Mouse (Mus musculus): ENCODE data around the gene Slc6a16. TPM values are rescaled to one million over a fixed set of nuclear protein-coding genes. Genes with fewer than 3 reads are reported as not detected.
A peak's percentile ranks its signal among the peaks of the same experiment; 100 is the strongest.

The Slc6a16 gene
- not detected in 2 replicates for polyA plus RNA-seq (2016; fragmentation: Nextera tagmentation; extraction: Ambion mirVana)

DNA sequence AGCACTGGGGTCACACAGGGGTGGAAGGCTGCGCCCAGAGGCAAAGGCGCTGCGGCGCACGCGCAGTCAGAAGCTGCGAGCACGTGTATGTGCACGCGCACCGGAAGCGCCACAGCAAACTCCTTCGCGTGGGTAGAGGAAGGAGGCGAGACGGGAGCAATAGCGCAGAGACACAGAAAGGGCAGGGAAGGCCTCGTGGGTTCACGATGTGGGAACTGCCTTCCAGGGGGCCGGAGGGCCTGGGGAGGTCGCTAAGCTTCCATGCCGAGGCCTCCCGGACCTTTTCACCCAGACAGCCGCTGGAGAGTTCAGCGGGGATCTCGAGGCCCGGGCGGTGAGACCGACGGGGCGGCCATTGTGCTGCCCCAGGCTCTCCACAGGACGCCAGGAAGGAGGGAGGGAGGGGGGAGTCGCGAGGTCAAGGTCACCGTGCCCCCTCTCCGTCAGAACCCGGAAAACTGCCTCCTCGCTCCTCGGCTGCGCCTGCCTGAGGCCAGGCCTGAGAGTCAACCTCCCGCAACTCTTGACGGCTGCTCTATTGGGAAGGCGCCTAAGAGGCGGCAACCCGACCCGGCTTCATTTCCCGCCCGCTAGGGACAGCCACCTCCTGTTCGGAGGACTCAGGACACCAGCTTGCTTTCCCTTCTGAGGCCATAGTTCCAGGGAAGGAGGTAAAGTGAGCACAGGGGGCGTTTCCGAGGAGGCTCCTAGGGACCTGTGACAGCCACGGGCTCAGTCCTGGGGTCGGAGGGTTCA is at the start of gene Slc6a16:
Gene Slc6a16, plus strand, starts transcription at position 453 of the 756 bp plus-strand sequence.
- H3K4me1 ChIP-seq: peaks cover 28% of the 10 kb centered on the region
- peaks cover 64% of the 10 kb centered on the region for H3K27me3 ChIP-seq (ENCODE audit: poor library complexity, severe bottlenecking)
- peak within 1 kb of the TSS; percentile 81 for H3K27ac ChIP-seq

DNA sequence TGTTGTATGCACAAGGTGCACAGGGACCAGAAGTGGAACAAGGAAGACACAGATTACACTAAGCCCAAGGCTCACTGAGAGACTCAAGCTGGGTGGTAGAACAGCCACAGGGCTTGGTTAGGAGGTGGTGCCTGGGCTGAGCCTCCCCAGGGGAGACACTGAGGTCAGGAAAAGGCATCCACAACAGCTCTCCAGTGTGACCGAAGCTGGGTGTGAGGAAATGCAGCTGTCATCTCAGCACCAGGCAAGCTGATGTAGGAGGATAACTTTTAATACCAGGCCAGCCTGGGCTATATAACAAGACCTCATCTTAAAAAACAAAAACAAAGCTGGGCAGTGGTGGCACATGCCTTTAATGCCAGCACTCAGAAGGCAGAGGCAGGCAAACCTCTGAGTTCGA is 49.7 kb upstream of the Slc6a16 start:
- 84% methylated on average over 2 of the region's 2 CpGs for WGBS
- H3K27me3 ChIP-seq (ENCODE audit: poor library complexity, severe bottlenecking): peaks cover 78% of the 10 kb centered on the region

More for the DNA sequence above, at the start of gene Slc6a16:
- peak; percentile 58 for DNase-seq (ENCODE audit: extremely low spot score, low spot score)
- 11% methylated on average over 53 of the region's 53 CpGs for WGBS
- Histone ChIP-seq H3K9me3 (no peaks in the 10 kb centered on the region), H3K36me3 (replicated peaks) (no peaks in the 10 kb centered on the region), H3K4me3 (peak within 1 kb of the TSS; percentile 46)

DNA sequence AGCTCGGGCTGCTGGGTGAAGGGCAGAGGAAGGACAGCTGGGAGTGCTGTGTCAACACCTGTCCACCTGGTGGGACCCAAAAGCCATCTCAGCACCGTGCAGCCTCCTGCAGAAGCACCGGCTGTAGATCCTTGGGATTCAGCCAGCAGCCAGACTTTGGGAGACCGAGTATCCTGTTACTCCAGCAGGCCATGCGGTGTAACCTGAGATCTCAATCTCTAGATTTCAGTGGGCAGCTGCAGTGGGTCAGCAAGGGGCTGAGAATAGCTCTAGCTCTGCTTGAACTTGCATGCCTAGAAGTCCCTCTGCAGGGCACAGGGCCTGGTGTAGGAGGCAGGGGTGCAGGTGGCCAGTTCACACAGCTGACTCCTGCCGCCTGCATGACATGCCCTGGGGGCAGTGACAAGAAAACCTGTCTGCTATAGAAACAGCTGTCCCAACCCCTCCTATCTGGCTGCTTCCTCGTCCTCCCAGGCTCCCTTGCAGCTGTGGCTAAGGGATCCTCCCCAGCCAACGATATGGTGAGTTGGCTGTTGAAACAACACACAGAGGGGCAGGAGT is 49.0 kb upstream of the Slc6a16 start:
- H3K27me3 ChIP-seq (ENCODE audit: poor library complexity, severe bottlenecking): peaks cover 77% of the 10 kb centered on the region
- DNase-seq (ENCODE audit: extremely low spot score, low spot score): no peak
- no peaks in the 10 kb centered on the region for H3K36me3 ChIP-seq (replicated peaks)
- WGBS: 30% methylated on average over 8 of the region's 8 CpGs
- H3K9me3 ChIP-seq: no peaks in the 10 kb centered on the region
- peaks cover 38% of the 10 kb centered on the region for H3K4me1 ChIP-seq
- H3K4me3 ChIP-seq: no peak overlapping the region
- peak overlapping the region; percentile 40 for H3K27ac ChIP-seq

More for the DNA sequence above, 49.7 kb upstream of the Slc6a16 start:
- no peaks in the 10 kb centered on the region for H3K9me3 ChIP-seq
- DNase-seq (ENCODE audit: extremely low spot score, low spot score): no peak
- H3K27ac ChIP-seq: no peak overlapping the region
- peaks cover 43% of the 10 kb centered on the region for H3K4me1 ChIP-seq
- H3K4me3 ChIP-seq: no peak overlapping the region
- no peaks in the 10 kb centered on the region for H3K36me3 ChIP-seq (replicated peaks)

DNA sequence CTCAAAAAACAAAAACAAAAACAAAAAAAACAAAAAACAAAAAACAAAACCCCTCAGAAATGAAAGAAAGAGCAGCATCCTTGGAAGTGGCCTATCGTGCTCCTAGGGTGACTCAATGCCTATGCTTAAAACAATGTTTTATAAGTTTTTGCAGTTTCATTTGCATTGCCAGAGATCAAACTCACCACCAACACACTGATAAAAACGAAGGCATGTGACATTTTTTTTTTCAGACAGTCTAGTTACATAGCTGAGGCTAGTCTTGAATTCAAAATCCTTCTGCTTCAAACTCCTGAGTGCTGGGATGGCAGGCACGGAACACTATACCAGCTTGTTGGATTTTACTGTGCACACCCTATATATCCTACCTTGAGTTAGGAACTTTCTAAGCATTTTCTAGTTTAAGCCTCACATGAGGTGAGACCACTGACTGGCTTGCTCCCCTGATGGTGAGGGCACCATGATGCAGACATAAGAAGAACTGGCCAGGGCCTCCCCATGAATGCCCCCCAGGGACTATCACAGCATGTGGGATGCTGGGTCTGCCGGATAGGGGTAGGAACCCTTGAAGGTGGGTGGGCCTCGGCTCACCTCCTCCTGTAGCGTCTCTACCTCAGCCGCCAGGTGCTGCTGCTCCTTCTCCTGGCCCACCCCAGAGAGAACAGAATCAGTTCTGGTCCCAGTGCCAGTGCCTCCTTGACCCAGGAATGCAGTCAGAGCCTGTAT is 48.1 kb upstream of the Slc6a16 start:
- H3K27me3 ChIP-seq (ENCODE audit: poor library complexity, severe bottlenecking): peaks cover 77% of the 10 kb centered on the region
- no peaks in the 10 kb centered on the region for H3K9me3 ChIP-seq
- H3K36me3 ChIP-seq (replicated peaks): no peaks in the 10 kb centered on the region
- no peak overlapping the region for H3K4me3 ChIP-seq
- DNase-seq (ENCODE audit: extremely low spot score, low spot score): no peak
- no peak overlapping the region for H3K27ac ChIP-seq
- H3K4me1 ChIP-seq: peaks cover 38% of the 10 kb centered on the region
- WGBS: 88% methylated on average over 7 of the region's 7 CpGs

GRCm38 (mm10) chr7:45193406-45193805 is 47.5 kb upstream of the Slc6a16 start:
- peaks cover 41% of the 10 kb centered on the region for H3K4me1 ChIP-seq
- DNase-seq (ENCODE audit: extremely low spot score, low spot score): no peak
- no peak overlapping the region for H3K4me3 ChIP-seq
- H3K36me3 ChIP-seq (replicated peaks): no peaks in the 10 kb centered on the region
- 60% methylated on average over 5 of the region's 5 CpGs for WGBS
- H3K27me3 ChIP-seq (ENCODE audit: poor library complexity, severe bottlenecking): peaks cover 71% of the 10 kb centered on the region
- H3K27ac ChIP-seq: no peak overlapping the region
- no peaks in the 10 kb centered on the region for H3K9me3 ChIP-seq

DNA sequence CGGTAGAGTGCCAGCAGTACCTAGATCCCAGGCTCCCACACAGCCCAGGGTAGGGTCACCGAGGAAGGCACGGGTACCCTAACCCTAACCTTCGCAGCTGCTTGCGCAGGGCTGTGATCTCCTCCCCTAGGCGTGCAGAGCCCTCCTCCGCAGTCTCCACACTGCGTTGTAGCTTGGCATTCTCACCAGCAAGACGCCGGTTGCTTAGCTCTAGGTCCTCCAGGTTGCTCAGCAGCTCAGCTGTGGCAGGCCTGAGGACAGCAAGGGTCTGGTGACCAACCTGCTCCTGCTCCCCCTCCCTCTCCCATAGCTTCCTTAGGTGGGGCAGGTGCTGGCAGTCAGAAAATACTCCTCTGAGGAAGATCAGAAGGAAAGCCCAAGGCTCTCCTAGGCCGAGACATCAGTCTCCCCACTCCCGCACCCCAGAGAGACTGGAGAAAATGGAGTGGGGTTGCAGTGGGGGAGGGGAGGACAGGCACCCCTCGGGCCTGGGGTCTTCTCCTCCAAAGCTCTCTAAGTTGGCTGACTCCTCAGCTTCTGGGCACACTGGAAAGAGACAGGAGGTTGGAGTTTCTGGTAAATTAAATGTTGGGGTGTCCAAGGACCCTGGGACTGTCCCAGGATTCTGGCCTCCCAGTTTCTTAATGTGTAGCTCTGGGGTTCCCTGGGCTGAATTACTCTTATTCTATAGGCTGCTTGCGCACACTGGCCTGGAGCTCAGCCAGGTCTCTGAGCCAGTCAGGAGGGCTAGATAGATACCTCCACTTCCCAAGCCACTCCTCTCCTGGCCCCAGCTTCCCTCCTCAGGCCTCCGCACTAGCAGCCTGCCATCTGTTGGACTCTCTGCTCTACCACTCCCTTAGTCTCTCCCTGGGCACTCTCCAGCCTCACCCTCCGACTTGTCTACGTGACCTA is 46.8 kb upstream of the Slc6a16 start:
- peaks cover 45% of the 10 kb centered on the region for H3K4me1 ChIP-seq

GRCm38 (mm10) chr7:45195341-45196175 is 45.3 kb upstream of the Slc6a16 start:
- H3K4me3 ChIP-seq: no peak overlapping the region
- no peaks in the 10 kb centered on the region for H3K9me3 ChIP-seq
- 55% methylated on average over 13 of the region's 13 CpGs for WGBS
- H3K36me3 ChIP-seq (replicated peaks): no peaks in the 10 kb centered on the region
- peak overlapping the region; percentile 35; the same call in 1 of the 2 replicates for H3K27ac ChIP-seq
- no peak for DNase-seq (ENCODE audit: extremely low spot score, low spot score)
- H3K27me3 ChIP-seq (ENCODE audit: poor library complexity, severe bottlenecking): peaks cover 62% of the 10 kb centered on the region
- peaks cover 45% of the 10 kb centered on the region for H3K4me1 ChIP-seq

More for the DNA sequence above, 46.8 kb upstream of the Slc6a16 start:
- WGBS: 81% methylated on average over 17 of the region's 17 CpGs
- Histone ChIP-seq H3K27me3 (ENCODE audit: poor library complexity, severe bottlenecking) (peaks cover 68% of the 10 kb centered on the region), H3K9me3 (no peaks in the 10 kb centered on the region), H3K4me3 (no peak overlapping the region), H3K27ac (no peak overlapping the region), H3K36me3 (replicated peaks) (no peaks in the 10 kb centered on the region)
- DNase-seq (ENCODE audit: extremely low spot score, low spot score): no peak

DNA sequence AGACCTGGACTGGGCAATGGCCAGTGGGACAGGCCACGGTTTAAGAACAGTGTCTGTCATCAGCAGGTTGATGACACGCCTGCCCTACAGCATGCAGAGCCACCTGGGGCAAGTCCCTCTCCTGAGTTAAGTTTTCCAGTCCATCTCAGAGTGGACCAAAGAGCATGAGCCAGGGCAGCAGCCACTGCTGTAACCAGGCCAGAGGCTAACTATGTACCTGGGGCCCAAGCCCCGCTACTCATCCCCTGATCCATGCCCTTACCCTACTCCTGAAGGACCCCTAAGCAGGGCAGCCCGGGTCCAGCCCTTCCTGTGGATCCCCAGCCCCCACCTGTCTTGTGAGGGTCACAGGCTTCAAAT is 44.7 kb upstream of the Slc6a16 start:
- Histone ChIP-seq H3K4me1 (peaks cover 42% of the 10 kb centered on the region), H3K4me3 (no peak overlapping the region), H3K27me3 (ENCODE audit: poor library complexity, severe bottlenecking) (peaks cover 58% of the 10 kb centered on the region), H3K36me3 (replicated peaks) (no peaks in the 10 kb centered on the region), H3K27ac (no peak overlapping the region; the same call in 1 of the 2 replicates), H3K9me3 (no peaks in the 10 kb centered on the region)
- 84% methylated on average over 4 of the region's 4 CpGs for WGBS
- DNase-seq (ENCODE audit: extremely low spot score, low spot score): no peak

DNA sequence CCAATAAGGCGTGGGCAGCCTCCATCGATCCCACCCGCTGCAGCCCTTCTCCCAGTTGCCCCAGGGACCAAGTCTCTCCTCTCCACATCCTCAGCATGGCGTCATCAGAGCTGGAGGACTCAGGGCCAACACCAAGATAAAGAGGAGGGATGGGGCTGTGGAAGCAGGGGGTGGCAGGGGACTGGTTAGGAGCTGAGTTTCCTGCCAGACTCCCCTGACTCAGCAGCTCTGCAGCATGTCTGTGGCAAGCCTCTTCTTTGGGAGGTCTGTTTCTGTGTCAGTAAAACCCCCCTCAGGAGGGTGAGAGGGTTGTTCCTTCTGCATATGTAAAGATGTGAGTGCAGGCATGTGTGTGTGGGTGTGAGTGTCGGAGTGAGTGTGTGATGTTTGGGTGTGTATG is 43.9 kb upstream of the Slc6a16 start:
- H3K9me3 ChIP-seq: no peaks in the 10 kb centered on the region
- 69% methylated on average over 5 of the region's 5 CpGs for WGBS
- no peak overlapping the region for H3K27ac ChIP-seq
- DNase-seq (ENCODE audit: extremely low spot score, low spot score): no peak
- H3K27me3 ChIP-seq (ENCODE audit: poor library complexity, severe bottlenecking): peaks cover 51% of the 10 kb centered on the region
- no peaks in the 10 kb centered on the region for H3K36me3 ChIP-seq (replicated peaks)
- H3K4me1 ChIP-seq: peaks cover 33% of the 10 kb centered on the region
- H3K4me3 ChIP-seq: no peak overlapping the region

GRCm38 (mm10) chr7:45198435-45198834 is 42.5 kb upstream of the Slc6a16 start:
- DNase-seq (ENCODE audit: extremely low spot score, low spot score): peak; percentile 66
- H3K9me3 ChIP-seq: no peaks in the 10 kb centered on the region
- peaks cover 57% of the 10 kb centered on the region for H3K27me3 ChIP-seq (ENCODE audit: poor library complexity, severe bottlenecking)
- H3K27ac ChIP-seq: no peak overlapping the region
- H3K4me1 ChIP-seq: peaks cover 24% of the 10 kb centered on the region
- no peak overlapping the region for H3K4me3 ChIP-seq
- 12% methylated on average over 5 of the region's 5 CpGs for WGBS
- no peaks in the 10 kb centered on the region for H3K36me3 ChIP-seq (replicated peaks)

DNA sequence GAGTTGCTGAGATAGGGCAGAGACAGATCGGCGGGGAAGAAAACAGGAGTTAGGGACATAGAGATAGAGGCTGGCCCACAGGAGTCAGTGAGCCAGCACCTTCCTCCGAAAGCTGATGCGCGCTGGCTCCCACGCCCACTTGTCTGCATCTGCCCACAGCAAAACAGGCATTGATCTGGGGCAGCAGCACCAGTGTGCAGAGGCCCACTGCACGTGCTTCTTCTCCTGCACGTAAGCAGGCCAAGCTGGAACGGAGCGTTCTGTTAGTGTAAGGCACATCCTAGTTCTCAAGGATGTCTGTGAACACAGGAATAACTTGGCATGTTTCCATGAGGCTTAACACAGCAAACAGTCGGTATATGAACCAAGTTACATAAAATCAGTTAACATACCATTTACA is 41.9 kb upstream of the Slc6a16 start:
- Histone ChIP-seq H3K36me3 (replicated peaks) (no peaks in the 10 kb centered on the region), H3K4me1 (peaks cover 23% of the 10 kb centered on the region), H3K9me3 (no peaks in the 10 kb centered on the region), H3K27ac (no peak overlapping the region), H3K4me3 (no peak overlapping the region), H3K27me3 (ENCODE audit: poor library complexity, severe bottlenecking) (peaks cover 57% of the 10 kb centered on the region)
- 87% methylated on average over 11 of the region's 11 CpGs for WGBS
- DNase-seq (ENCODE audit: extremely low spot score, low spot score): no peak

Data from forebrain, embryonic 10.5 days (tissue).